Mouse (Mus musculus) bone marrow, adult 2 months (tissue): ENCODE results near the gene Lama5.

Experiments used
- CTCF ChIP-seq: fragments of 200-500 bp; IDR thresholded peaks from 2 replicates; pipeline ENCODE4 v1.5.1; 2011; ENCODE audit warnings: low read length, control low read depth; ENCODE audit not compliant: control insufficient read depth, insufficient read depth
- POLR2A ChIP-seq: fragments of 200-500 bp; IDR thresholded peaks from 2 replicates; pipeline ENCODE4 v1.6.1; 2011; ENCODE audit warnings: low read depth, mild to moderate bottlenecking, control low read depth, low read length, borderline replicate concordance; ENCODE audit not compliant: control insufficient read depth

- TF ChIP-seq CTCF (no peak), POLR2A (no peak)
Observed at GRCm38 (mm10) chr2:180235788-180236187, 10.1 kb upstream of the Lama5 start.
